Mouse (Mus musculus) spleen, adult 2 months (tissue): Measurements from ENCODE around the gene Acsm1.

Experiments
- CTCF ChIP-seq: fragments of 200-500 bp; IDR thresholded peaks from 2 replicates; pipeline ENCODE4 v1.5.1; 2011; ENCODE audit warnings: mild to moderate bottlenecking, inconsistent platforms; ENCODE audit not compliant: insufficient read depth, insufficient read length, insufficient replicate concordance; ENCODE audit errors: extremely low read depth
- POLR2A ChIP-seq: fragments of 200-500 bp; IDR thresholded peaks from 2 replicates; pipeline ENCODE4 v1.6.1; 2011; ENCODE audit warnings: low read depth, low read length, inconsistent platforms

DNA sequence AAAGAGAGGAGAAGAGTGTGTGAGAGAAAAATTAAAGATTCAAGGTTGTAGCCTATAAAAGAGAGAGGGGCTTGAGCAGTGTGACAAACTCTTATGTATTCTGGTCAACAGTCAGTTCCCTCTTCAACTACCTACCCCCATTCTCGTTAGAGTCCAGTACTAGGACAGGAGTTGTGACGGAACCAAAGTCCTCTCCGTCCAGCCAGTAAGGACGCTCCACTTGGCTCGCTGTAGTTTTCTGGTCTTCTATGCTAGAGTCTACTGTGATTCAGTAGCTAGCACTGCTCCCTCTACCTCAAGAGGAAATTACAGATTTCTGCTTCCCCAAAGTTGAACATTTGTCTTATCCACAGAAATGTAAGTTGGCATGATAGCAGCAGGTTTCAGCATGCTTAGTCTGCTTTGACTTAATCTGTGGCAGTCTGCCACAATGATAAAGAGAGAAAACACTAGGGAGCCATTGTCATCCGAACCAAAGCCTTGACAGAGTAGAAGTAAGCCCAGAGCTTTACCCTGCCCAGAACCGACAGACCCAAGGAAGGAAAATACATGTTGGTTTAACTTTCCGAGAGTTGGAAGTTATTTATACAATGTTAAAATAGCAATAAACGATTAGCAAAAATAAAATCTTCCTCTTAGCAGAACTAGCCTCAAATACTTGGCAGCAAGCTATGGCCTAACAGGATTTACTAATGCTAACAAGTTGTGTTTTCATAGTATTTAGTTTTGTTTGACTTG, 731 bp upstream of the Acsm1 start:
- TF ChIP-seq CTCF (no peak), POLR2A (no peak)
